Mouse (Mus musculus) hindbrain, embryonic 16.5 days (tissue): ENCODE measurements around the gene Olfr450. TPM values are rescaled to one million over a fixed set of nuclear protein-coding genes. Genes with fewer than 3 reads are reported as not detected.

ENCODE experiments used
- ATAC-seq: fragments of 200-750 bp; cut with Nextera tagmentation; 2 replicates; pipeline ENCODE4 v1.8.0; 2017; ENCODE audit warnings: moderate TSS enrichment, moderate library complexity
- H3K27ac ChIP-seq: fragments of 300-500 bp; sonication (generic); 2 replicates; pipeline ENCODE4 v1.5.1; 2014; ENCODE audit warnings: low read depth, mild to moderate bottlenecking, control low read depth, low read length, moderate library complexity
- H3K27me3 ChIP-seq: fragments of 300-500 bp; sonication (generic); replicated peaks from 2 replicates; pipeline ENCODE4 v1.6.1; 2014; ENCODE audit warnings: low read length; ENCODE audit not compliant: control insufficient read depth, insufficient read depth
- H3K36me3 ChIP-seq: fragments of 300-500 bp; sonication (generic); 2 replicates; pipeline ENCODE4 v1.6.1; 2014; ENCODE audit warnings: mild to moderate bottlenecking, low read length, moderate library complexity, mixed read lengths; ENCODE audit not compliant: control insufficient read depth, insufficient read depth
- H3K4me1 ChIP-seq: fragments of 300-500 bp; sonication (generic); 2 replicates; pipeline ENCODE4 v1.6.1; 2014; ENCODE audit warnings: low read depth, low read length; ENCODE audit not compliant: control insufficient read depth, insufficient read depth
- H3K4me2 ChIP-seq: fragments of 300-500 bp; sonication (generic); 2 replicates; pipeline ENCODE4 v1.6.1; 2014; ENCODE audit warnings: mild to moderate bottlenecking, low read length, control low read depth, moderate library complexity
- H3K4me3 ChIP-seq: fragments of 300-500 bp; sonication (generic); 2 replicates; pipeline ENCODE4 v1.5.1; 2014; ENCODE audit warnings: mild to moderate bottlenecking, low read length, control low read depth, moderate library complexity
- H3K9ac ChIP-seq: fragments of 300-500 bp; sonication (generic); 2 replicates; pipeline ENCODE4 v1.6.1; 2014; ENCODE audit warnings: low read depth, mild to moderate bottlenecking, control low read depth, low read length, moderate library complexity
- H3K9me3 ChIP-seq: fragments of 300-500 bp; sonication (generic); 2 replicates; pipeline ENCODE4 v1.6.1; 2014; ENCODE audit warnings: mild to moderate bottlenecking, low read length, moderate library complexity; ENCODE audit not compliant: control insufficient read depth
- WGBS: fragments of 180-500 bp; shearing (Covaris S2); extraction: QIAGEN DNeasy Blood & Tissue Kit; methylation state at CpG from one replicate; pipeline ENCODE4 v1.1.7; 2014; 5-methylcytosine and 5-hydroxymethylcytosine counted together
- polyA plus RNA-seq: library from polyadenylated mRNA; unstranded; fragments of >200 nt; fragmentation: Nextera tagmentation; extraction: Ambion mirVana; gene quantifications from 2 replicates; pipeline ENCODE4 v1.2.1, GENCODE M21; 2015

The Olfr450 gene
- not detected in 2 replicates for polyA plus RNA-seq

DNA sequence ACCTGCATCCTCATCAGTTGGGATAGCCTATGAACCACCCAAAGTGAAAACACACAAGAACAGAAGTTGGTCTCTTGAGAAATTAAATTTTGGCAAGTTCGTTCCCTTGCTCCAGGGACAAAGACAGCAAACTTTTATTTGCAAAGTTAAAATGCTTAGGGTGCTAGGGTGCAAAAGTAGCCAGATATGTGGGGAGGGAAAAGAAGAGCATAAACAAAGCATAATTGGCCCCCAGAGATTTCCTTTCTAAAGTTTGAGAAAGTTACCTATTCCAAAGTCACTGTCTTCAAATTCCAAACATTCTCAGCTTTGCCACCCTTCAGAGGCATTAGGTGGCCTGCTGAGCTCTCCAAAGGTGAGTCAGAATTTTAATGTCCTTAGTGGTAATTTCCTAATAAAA lies at the start of gene Olfr450:
Gene Olfr450 (plus strand): TSS at position 301 of the 400 bp plus-strand sequence.
- H3K27me3 ChIP-seq, result no peaks in the 10 kb centered on the region
- no peak within 1 kb of the TSS for H3K27ac ChIP-seq
- no peak within 1 kb of the TSS for H3K4me2 ChIP-seq
- H3K9ac ChIP-seq, result no peak within 1 kb of the TSS
- no peaks in the 10 kb centered on the region for H3K36me3 ChIP-seq
- WGBS, result 92% methylated on average over 1 of the region's 1 CpGs
- no peaks in the 10 kb centered on the region for H3K9me3 ChIP-seq
- H3K4me3 ChIP-seq, result no peak within 1 kb of the TSS
- ATAC-seq, result no peak
- no peaks in the 10 kb centered on the region for H3K4me1 ChIP-seq

DNA sequence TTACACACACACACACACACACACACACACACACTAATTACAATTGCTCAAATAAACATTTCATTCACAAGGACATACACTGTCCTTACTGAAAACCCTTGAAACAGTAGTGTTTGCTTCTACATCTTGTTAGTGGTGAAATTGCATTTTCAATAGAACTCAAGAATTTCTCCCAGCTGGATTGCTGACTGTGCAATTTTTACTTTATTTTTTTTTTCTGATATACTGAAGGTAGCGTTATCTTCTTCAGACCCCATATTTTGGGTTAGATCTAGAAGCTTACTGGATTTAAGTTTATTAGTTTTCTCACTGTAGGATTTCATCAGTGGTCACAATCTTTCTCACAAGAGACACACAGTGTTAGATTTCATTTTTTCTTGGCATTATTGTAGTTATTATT lies 34.7 kb upstream of the Olfr450 start:
- ATAC-seq, result no peak
- Histone ChIP-seq H3K4me3 (no peak overlapping the region), H3K4me2 (no peak overlapping the region), H3K36me3 (no peaks in the 10 kb centered on the region), H3K9ac (no peak overlapping the region), H3K4me1 (no peaks in the 10 kb centered on the region), H3K27ac (no peak overlapping the region), H3K9me3 (no peaks in the 10 kb centered on the region), H3K27me3 (no peaks in the 10 kb centered on the region)
- 95% methylated on average over 1 of the region's 1 CpGs for whole genome bisulfite sequencing

DNA sequence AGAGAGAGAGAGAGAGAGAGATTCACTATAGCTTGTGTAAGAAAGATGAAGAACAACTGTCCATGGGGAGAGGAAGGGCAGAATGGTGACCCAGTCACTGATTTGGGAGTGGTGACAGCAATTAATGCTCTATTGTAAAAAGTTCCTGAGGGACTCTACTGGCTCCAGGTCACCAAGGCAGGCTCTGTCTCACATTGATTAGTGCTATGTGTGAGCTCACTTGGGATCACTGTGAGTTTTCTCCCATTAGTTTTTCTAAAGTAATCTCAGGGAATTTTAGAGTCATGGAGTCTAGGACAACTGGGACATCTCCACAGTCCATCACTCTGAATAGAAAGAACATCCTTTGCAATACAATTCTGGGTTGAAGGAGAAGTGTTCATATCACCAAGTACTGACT lies 26.9 kb upstream of the Olfr450 start, which contains the start of gene Olfr452:
Gene Olfr452 (plus strand): TSS at position 301 of the 400 bp plus-strand sequence.
- Histone ChIP-seq H3K27me3 (no peaks in the 10 kb centered on the region), H3K36me3 (no peaks in the 10 kb centered on the region), H3K27ac (no peak within 1 kb of the TSS), H3K4me2 (no peak within 1 kb of the TSS), H3K9me3 (no peaks in the 10 kb centered on the region), H3K4me3 (no peak within 1 kb of the TSS), H3K9ac (no peak within 1 kb of the TSS), H3K4me1 (no peaks in the 10 kb centered on the region)
- ATAC-seq, result no peak

GRCm38 (mm10) chr6:42790247-42790948 lies 21.3 kb upstream of the Olfr450 start:
- no peaks in the 10 kb centered on the region for H3K4me1 ChIP-seq
- H3K4me3 ChIP-seq, result no peak overlapping the region
- peak; percentile 69 for ATAC-seq
- WGBS, result 50% methylated on average over 4 of the region's 4 CpGs
- no peak overlapping the region for H3K9ac ChIP-seq
- no peaks in the 10 kb centered on the region for H3K9me3 ChIP-seq
- no peak overlapping the region for H3K27ac ChIP-seq
- no peak overlapping the region for H3K4me2 ChIP-seq
- H3K36me3 ChIP-seq, result no peaks in the 10 kb centered on the region
- no peaks in the 10 kb centered on the region for H3K27me3 ChIP-seq

GRCm38 (mm10) chr6:42790949-42791556 lies 20.7 kb upstream of the Olfr450 start:
- ATAC-seq, result peak; percentile 86
- Histone ChIP-seq H3K4me2 (no peak overlapping the region), H3K27ac (no peak overlapping the region; the same call in 1 of the 2 replicates), H3K4me1 (no peaks in the 10 kb centered on the region), H3K27me3 (no peaks in the 10 kb centered on the region), H3K36me3 (no peaks in the 10 kb centered on the region), H3K9ac (no peak overlapping the region), H3K4me3 (no peak overlapping the region), H3K9me3 (0 out of 2 replicates have a peak, but pooled peaks cover 2% of the 10 kb centered on the region)
- WGBS, result 66% methylated on average over 9 of the region's 9 CpGs

GRCm38 (mm10) chr6:42794982-42795381 lies 16.8 kb upstream of the Olfr450 start:
- 86% methylated on average over 3 of the region's 3 CpGs for WGBS
- no peak overlapping the region for H3K27ac ChIP-seq
- no peak overlapping the region for H3K4me3 ChIP-seq
- H3K9me3 ChIP-seq, result 0 out of 2 replicates have a peak, but pooled peaks cover 2% of the 10 kb centered on the region
- no peak overlapping the region for H3K4me2 ChIP-seq
- H3K4me1 ChIP-seq, result no peaks in the 10 kb centered on the region
- no peak for ATAC-seq
- H3K27me3 ChIP-seq, result no peaks in the 10 kb centered on the region
- H3K36me3 ChIP-seq, result no peaks in the 10 kb centered on the region
- no peak overlapping the region for H3K9ac ChIP-seq

DNA sequence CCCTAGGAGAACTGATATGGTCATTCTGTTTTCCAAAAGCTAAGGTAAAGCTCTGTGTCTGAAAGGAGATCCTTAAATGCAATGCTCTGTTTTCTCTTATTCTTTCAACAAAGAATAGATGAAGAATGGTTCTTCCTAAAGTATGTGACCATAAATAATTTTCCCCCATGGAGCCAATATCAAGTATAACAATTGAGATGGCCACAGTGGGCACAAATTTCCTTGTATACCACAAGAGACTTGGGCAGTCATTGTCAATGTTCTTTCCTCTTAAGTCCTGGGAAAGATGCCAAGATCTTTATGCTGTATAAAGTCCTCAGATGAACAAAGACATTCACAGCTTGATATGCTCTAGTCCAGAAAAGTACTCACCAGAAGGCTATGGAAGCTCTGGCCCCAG lies 22.3 kb downstream of the Olfr450 start, which contains the start of gene Olfr449:
Gene Olfr449 (plus strand): TSS at position 301 of the 400 bp plus-strand sequence.
- H3K4me1 ChIP-seq, result no peaks in the 10 kb centered on the region
- ATAC-seq, result no peak
- H3K36me3 ChIP-seq, result no peaks in the 10 kb centered on the region
- H3K4me3 ChIP-seq, result no peak within 1 kb of the TSS
- H3K27ac ChIP-seq, result no peak within 1 kb of the TSS
- H3K9me3 ChIP-seq, result no peaks in the 10 kb centered on the region
- H3K4me2 ChIP-seq, result no peak within 1 kb of the TSS
- H3K27me3 ChIP-seq, result no peaks in the 10 kb centered on the region
- no peak within 1 kb of the TSS for H3K9ac ChIP-seq

DNA sequence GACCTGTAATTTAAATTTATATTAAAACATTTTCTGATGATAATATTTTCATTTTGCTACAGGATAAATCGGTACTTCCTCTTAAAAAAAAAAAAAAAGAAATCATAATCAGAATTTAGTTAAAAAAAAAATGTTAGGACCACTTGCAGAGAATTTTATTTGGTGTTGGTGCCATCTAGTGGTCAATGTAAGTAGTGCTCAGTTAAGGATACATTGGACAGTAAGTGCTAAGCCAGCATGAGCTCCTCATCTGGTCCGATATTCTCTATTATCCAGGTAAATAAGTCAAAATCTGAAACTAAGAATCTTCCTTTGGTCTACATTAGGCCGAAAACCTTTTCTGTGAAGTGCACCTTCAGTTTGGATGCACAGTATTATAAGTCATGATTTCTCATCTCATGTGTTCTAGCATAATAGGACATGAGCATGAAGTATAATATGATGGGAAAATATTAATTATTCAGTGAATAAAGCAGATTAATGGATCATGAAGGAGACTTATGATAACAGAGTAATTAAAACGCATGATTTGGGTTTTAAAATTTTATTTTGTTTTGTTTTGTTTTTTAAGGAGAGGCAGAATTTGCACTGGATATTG lies 48.6 kb downstream of the Olfr450 start:
- Histone ChIP-seq H3K4me3 (no peak overlapping the region), H3K27ac (no peak overlapping the region), H3K9me3 (no peaks in the 10 kb centered on the region), H3K4me2 (no peak overlapping the region), H3K9ac (no peak overlapping the region), H3K4me1 (no peaks in the 10 kb centered on the region), H3K36me3 (no peaks in the 10 kb centered on the region), H3K27me3 (no peaks in the 10 kb centered on the region)
- 14% methylated on average over 4 of the region's 4 CpGs for WGBS
- peak; percentile 68; the same call in 1 of the 2 replicates for ATAC-seq
